Mouse (Mus musculus): ENCODE results near the gene Syn2. TPM values are rescaled to one million over a fixed set of nuclear protein-coding genes. Genes with fewer than 3 reads are reported as not detected.

Syn2 gene
- total RNA-seq, 2 experiments from 2014 or later = 4.5 to 5.8 TPM

DNA sequence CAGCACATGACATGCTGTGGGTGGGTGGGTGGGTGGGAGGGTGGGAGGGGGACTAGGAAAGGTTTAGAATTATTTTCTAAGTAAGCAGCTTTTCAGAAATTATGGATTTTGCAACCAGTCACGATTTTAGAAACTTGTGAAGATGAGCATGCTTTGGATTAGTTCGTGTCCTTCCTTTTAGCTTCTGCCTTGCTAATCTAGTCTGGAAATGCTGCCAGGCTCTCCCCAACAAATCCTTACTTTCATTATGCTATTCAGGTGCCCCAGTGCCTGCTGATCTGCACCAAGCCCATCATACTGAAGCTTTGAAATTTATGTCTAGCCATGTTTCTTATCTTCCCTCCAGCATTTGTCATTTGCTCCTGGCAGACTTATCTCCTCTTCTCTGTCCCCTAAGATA, 34.8 kb downstream of the Syn2 start:
- no peak for DNase-seq (ENCODE audit: low spot score)
- intact Hi-C loops (cut with DNase I) = no loop called here

DNA sequence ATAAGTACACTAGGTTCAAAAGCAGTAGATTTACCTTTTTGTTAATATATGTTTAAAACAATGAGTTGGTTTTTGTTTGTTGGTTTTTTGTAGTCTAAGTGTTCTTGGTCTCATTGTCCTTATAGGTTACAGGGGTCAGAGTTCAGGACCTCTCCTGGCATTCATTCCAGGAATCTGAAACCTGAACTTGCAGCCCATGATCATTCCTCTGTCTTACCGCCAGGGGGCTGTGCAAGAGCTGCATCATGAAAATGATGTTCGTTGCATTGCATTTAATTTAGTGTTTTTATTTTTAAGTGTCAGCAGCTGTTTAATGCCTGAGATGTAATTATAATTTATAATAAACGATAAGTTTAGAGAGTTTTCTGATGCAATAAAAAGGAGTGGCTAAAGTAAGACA, 40.1 kb downstream of the Syn2 start:
- intact Hi-C loops (cut with DNase I) = loop anchor here (1.0 to 10.0 kb wide), 4 partner anchors 42 to 364 kb away; no protein-coding TSS in a partner anchor
- DNase-seq (ENCODE audit: low spot score) = no peak

- no peak for DNase-seq (ENCODE audit: low spot score)
- intact Hi-C loops (cut with DNase I) = loop anchor here (5.0 to 10.0 kb wide), 2 partner anchors 38 to 176 kb away; no protein-coding TSS in a partner anchor
Observed at GRCm38 (mm10) chr6:115178826-115179225, 44.1 kb downstream of the Syn2 start.

DNA sequence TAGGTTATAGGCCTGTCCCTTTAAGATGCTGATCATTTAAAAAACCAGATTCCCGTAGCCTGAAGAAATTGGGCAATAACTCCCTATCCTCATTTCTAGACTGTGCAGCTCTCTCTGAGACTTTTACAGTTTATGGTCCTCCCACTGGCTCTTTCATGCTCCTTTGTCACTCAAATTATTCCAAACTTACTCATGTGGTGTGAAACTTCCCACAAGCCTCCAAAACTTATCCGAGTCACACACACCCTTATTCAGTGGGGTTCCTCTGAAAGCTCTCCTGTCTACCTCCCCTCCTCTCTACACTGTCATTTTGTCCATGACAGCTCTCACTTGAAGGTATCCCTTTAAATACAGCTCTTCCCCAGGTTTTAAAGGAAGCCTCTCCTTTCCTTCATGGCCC, 46.4 kb downstream of the Syn2 start:
- no peak for DNase-seq (ENCODE audit: low spot score)

GRCm38 (mm10) chr6:115191111-115191510, 56.4 kb downstream of the Syn2 start:
- intact Hi-C loops (cut with DNase I) = no loop called here
- DNase-seq (ENCODE audit: low spot score) = no peak

More for the DNA sequence above, 46.4 kb downstream of the Syn2 start:
- intact Hi-C loops (cut with DNase I) = no loop called here

GRCm38 (mm10) chr6:115200753-115201152, 66.1 kb downstream of the Syn2 start:
- no peak for DNase-seq (ENCODE audit: low spot score)
- intact Hi-C loops (cut with DNase I) = no loop called here

- intact Hi-C loops (cut with DNase I) = no loop called here
- DNase-seq (ENCODE audit: low spot score) = no peak
Observed at GRCm38 (mm10) chr6:115203029-115203428, 68.3 kb downstream of the Syn2 start.

DNA sequence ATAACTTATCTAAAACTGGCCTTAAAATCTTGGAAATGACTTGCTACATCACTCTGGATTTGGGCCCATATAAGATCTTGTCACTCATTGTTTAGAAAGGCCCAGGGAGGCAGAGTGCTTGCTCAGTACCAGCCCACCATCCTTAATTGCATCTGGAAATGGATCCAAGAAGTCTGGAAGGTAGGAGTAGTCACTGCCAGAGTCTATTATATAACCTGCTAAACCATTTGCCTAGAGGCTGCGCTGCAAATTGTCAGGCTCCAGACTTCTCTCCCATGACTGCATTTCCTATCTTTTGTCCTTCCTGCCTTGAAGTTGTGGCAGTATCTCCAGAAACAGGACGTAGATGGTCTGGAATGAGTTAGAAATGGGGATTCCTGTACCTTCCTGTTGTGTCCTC, 75.5 kb downstream of the Syn2 start:
- no peak for DNase-seq (ENCODE audit: low spot score)
- intact Hi-C loops (cut with DNase I) = no loop called here

- DNase-seq (ENCODE audit: low spot score) = no peak
- intact Hi-C loops (cut with DNase I) = no loop called here
Observed at GRCm38 (mm10) chr6:115210820-115211219, 76.1 kb downstream of the Syn2 start.

- no peak for DNase-seq (ENCODE audit: low spot score)
- intact Hi-C loops (cut with DNase I) = no loop called here
Observed at GRCm38 (mm10) chr6:115212132-115212903, 77.6 kb downstream of the Syn2 start.

GRCm38 (mm10) chr6:115213129-115213528, 78.4 kb downstream of the Syn2 start:
- no peak for DNase-seq (ENCODE audit: low spot score)
- intact Hi-C loops (cut with DNase I) = no loop called here

DNA sequence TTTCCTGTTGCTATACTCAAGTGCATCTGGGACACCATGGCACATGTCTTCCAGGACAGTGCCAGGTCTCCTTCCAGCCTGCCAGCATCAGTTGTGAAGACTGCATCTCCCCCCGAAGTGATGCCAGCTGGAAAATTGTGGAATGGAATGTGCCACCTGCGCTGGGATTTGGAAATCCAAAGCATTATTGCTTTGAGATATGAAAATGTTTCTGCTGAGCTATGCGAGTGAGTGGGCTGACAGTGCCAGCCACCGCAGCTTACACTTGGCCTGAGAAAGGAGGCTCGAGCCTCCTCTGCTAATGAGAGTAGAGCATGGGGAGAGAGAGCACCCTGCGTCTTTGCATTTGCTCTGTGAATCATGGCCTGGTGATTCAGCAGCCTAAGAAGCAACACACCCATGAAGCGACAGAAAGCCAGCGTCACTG, 86.5 kb downstream of the Syn2 start:
- no peak for DNase-seq (ENCODE audit: low spot score)
- intact Hi-C loops (cut with DNase I) = no loop called here

- intact Hi-C loops (cut with DNase I) = loop anchor here (5.0 kb wide), 2 partner anchors 132 to 382 kb away; no protein-coding TSS in a partner anchor
- no peak for DNase-seq (ENCODE audit: low spot score)
Observed at GRCm38 (mm10) chr6:115225519-115225918, 90.8 kb downstream of the Syn2 start.

DNA sequence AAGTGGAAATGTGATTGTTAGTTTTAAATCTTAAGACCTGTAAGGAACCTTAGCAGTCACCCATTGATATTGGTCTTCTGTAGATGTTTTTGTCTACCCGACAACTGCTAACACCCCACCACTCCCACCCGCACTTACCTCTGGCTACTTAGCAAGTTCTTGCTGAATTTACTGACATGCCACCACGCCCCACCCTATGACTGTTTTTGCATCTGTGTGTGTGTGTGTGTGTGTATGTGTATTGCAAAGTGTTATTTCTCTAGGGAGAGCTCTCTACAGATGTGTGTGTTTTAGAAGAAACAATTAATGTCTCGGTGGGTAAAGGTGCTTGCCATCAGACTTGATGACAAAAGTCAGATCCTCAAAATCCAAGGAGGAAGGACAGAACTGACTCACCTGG, 92.3 kb downstream of the Syn2 start, which contains the start of gene Gm17482:
Gene Gm17482, plus strand, starts transcription at position 301 of the 400 bp plus-strand sequence.
- no peak for DNase-seq (ENCODE audit: low spot score)
- intact Hi-C loops (cut with DNase I) = loop anchor here (1.0 to 5.0 kb wide), 4 partner anchors 41 to 380 kb away; no protein-coding TSS in a partner anchor

GRCm38 (mm10) chr6:115227529-115227928, 92.8 kb downstream of the Syn2 start:
- DNase-seq (ENCODE audit: low spot score) = no peak
- intact Hi-C loops (cut with DNase I) = loop anchor here (1.0 to 5.0 kb wide), 4 partner anchors 41 to 380 kb away; no protein-coding TSS in a partner anchor

GRCm38 (mm10) chr6:115230557-115230956, 95.9 kb downstream of the Syn2 start:
- intact Hi-C loops (cut with DNase I) = loop anchor here (5.0 to 10.0 kb wide), 2 partner anchors 112 to 1414 kb away; no protein-coding TSS in a partner anchor

GRCm38 (mm10) chr6:115231836-115232235, 97.1 kb downstream of the Syn2 start:
- intact Hi-C loops (cut with DNase I) = loop anchor here (5.0 to 10.0 kb wide), 2 partner anchors 110 to 1413 kb away; no protein-coding TSS in a partner anchor
- DNase-seq (ENCODE audit: low spot score) = no peak

More at GRCm38 (mm10) chr6:115230557-115230956, 95.9 kb downstream of the Syn2 start:
- no peak for DNase-seq (ENCODE audit: low spot score)

GRCm38 (mm10) chr6:115232562-115232961, 97.9 kb downstream of the Syn2 start:
- peak; percentile 38 for DNase-seq (ENCODE audit: low spot score)
- intact Hi-C loops (cut with DNase I) = loop anchor here (5.0 to 10.0 kb wide), 2 partner anchors 110 to 1412 kb away; no protein-coding TSS in a partner anchor

DNA sequence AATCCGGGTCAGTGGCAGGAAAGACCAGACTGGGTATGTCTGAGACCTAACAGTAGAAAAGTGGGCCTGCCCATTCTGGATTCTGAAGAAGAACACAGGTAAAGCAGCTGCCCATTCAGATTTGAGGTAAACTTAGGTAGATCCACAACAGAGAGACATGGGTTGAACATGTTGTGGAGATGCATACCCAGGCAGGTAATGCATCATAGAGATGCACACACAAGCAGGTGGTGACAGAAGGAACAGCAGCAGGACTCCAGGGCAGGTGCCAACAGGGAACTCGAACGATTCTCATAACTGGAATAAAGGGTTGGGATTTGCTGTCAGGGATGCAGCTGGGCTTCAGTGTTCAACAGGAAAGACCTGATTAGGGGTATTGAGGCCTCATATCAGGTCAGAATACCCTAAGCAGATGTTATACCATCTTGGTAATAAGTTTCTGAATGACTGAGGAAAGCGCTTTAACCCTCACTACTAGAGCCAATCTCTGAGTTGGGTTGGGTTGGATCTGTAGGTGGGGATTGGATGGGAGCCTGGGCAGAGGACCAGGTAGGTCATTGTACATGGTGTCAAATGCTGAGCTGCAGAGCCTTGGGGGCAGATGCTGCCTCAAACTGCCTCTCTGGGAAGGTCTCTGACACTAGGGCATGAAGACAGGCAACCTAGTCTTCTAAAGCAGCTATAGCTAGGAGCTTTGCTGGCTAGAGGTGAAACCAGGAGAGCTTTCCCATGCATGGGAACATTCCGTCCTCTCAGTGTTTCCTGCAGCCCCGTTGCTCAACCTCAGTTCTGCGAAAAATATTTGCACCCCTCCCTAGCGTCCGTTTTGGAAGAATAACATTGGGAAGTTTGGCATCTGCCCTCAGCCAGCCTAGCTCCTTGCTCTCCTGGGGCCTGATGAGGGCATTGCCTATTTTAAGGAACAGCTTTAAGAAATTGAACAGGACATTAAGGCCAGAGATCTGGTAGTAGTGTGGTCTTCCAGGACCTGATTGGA, 103.6 kb downstream of the Syn2 start:
- intact Hi-C loops (cut with DNase I) = loop anchor here (10.0 kb wide), 1 partner anchor 1406 kb away; no protein-coding TSS in a partner anchor
- peak; percentile 61 for DNase-seq (ENCODE audit: low spot score)

DNA sequence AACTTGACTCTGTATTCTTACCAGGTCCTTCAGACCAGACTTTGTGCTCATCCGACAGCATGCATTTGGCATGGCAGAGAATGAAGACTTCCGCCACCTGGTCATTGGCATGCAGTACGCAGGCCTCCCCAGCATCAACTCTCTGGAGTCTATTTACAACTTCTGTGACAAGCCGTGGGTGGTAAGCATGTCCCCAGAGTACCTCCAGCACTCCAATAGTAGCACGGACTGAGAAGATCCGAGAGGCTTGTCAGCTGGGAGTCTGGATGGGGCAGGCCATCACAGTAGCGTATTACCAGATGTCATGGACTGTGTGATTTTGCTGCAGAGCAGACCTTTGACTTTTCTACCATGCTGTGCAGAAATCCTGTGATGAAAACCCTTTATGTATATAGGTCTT, 104.6 kb downstream of the Syn2 start:
- intact Hi-C loops (cut with DNase I) = loop anchor here (10.0 kb wide), 1 partner anchor 1405 kb away; no protein-coding TSS in a partner anchor
- no peak for DNase-seq (ENCODE audit: low spot score)

Measured in heart, postnatal 25 days (tissue).